Mouse (Mus musculus) layer of hippocampus, adult 11-12 months (tissue): ENCODE measurements at regions not wholly inside any gene's neighbourhood (a gene's known extent, or its start where the extent isn't known, plus 50 kb on each side); places are given as distances from the start of the nearest gene placed in this dataset.
A peak's percentile ranks its signal among the peaks of the same experiment; 100 is the strongest.
"Not testable (repeated sequence)": the region's sequence is repeated elsewhere in the genome, so short reads cannot be mapped to it uniquely, and the experiment has no call there.

Experiments used
- DNase-seq: peaks from one replicate; pipeline ENCODE4 v3.0.0; 2022; ENCODE audit warnings: low spot score

- DNase-seq = peak; percentile 77
These were observed 288.0 kb downstream of the Sfmbt2 start for GRCm38 (mm10) chr2:10658317-10658716.

- not testable (repeated sequence) for DNase-seq
These were observed 297.6 kb downstream of the Sfmbt2 start for GRCm38 (mm10) chr2:10667915-10668314.

GRCm38 (mm10) chr2:10670423-10671298 is 300.4 kb downstream of the Sfmbt2 start:
- peak; percentile 19 for DNase-seq

GRCm38 (mm10) chr2:10671299-10671632 is 301.0 kb downstream of the Sfmbt2 start:
- no peak for DNase-seq

- DNase-seq = no peak
These were observed 301.9 kb downstream of the Sfmbt2 start for GRCm38 (mm10) chr2:10672196-10672595.

- DNase-seq = no peak
These were observed 304.5 kb downstream of the Sfmbt2 start for GRCm38 (mm10) chr2:10674738-10675349.

- DNase-seq = peak; percentile 35
These were observed 331.1 kb downstream of the Sfmbt2 start for GRCm38 (mm10) chr2:10701459-10701858.

- DNase-seq = no peak
These were observed 348.1 kb downstream of the Sfmbt2 start for GRCm38 (mm10) chr2:10718366-10718765.

- not testable (repeated sequence) for DNase-seq
These were observed 364.0 kb downstream of the Sfmbt2 start for GRCm38 (mm10) chr2:10734337-10734736.

GRCm38 (mm10) chr2:10736696-10737457 is 366.6 kb downstream of the Sfmbt2 start:
- DNase-seq = no peak

- DNase-seq = peak; percentile 24
These were observed 367.1 kb downstream of the Sfmbt2 start for GRCm38 (mm10) chr2:10737458-10737775.

- no peak for DNase-seq
These were observed 374.8 kb downstream of the Sfmbt2 start for GRCm38 (mm10) chr2:10745127-10745526.

- peak; percentile 35 for DNase-seq
These were observed 385.1 kb downstream of the Sfmbt2 start for GRCm38 (mm10) chr2:10755375-10755774.

GRCm38 (mm10) chr2:10757202-10757840 is 387.0 kb downstream of the Sfmbt2 start:
- no peak for DNase-seq

- DNase-seq = no peak
These were observed 387.6 kb downstream of the Sfmbt2 start for GRCm38 (mm10) chr2:10757886-10758285.

GRCm38 (mm10) chr2:10762236-10762635 is 391.9 kb downstream of the Sfmbt2 start:
- DNase-seq = no peak

GRCm38 (mm10) chr2:10783071-10783470 is 388.8 kb upstream of the Prkcq start:
- DNase-seq = no peak

- DNase-seq = no peak
These were observed 388.3 kb upstream of the Prkcq start for GRCm38 (mm10) chr2:10783594-10783993.

- DNase-seq = no peak
These were observed 387.6 kb upstream of the Prkcq start for GRCm38 (mm10) chr2:10784266-10784665.

GRCm38 (mm10) chr2:10785156-10785555 is 386.8 kb upstream of the Prkcq start:
- peak; percentile 76 for DNase-seq

- peak; percentile 81 for DNase-seq
These were observed 383.4 kb upstream of the Prkcq start for GRCm38 (mm10) chr2:10788509-10788908.

- DNase-seq = no peak
These were observed 380.7 kb upstream of the Prkcq start for GRCm38 (mm10) chr2:10791233-10791632.
